Mouse (Mus musculus) intestine, postnatal 0 days (tissue): Measurements from ENCODE around the gene Gm21680. TPM values are rescaled to one million over a fixed set of nuclear protein-coding genes. Genes with fewer than 3 reads are reported as not detected.
"Not testable (repeated sequence)": the region's sequence is repeated elsewhere in the genome, so short reads cannot be mapped to it uniquely, and the experiment has no call there.

Source experiments
- ATAC-seq: fragments of 200-750 bp; cut with Nextera tagmentation; 2 replicates; pipeline ENCODE4 v1.8.0; 2017; ENCODE audit warnings: mild to moderate bottlenecking, moderate TSS enrichment, moderate library complexity
- H3K27ac ChIP-seq: fragments of 300-500 bp; sonication (generic); 2 replicates; pipeline ENCODE4 v1.5.1; 2014; ENCODE audit warnings: mild to moderate bottlenecking, low read depth, low read length, moderate library complexity
- H3K27me3 ChIP-seq: fragments of 300-500 bp; sonication (generic); replicated peaks from 2 replicates; pipeline ENCODE4 v1.6.1; 2014; ENCODE audit warnings: low read length, mixed read lengths; ENCODE audit not compliant: control insufficient read depth, insufficient read depth
- H3K36me3 ChIP-seq: fragments of 300-500 bp; sonication (generic); 2 replicates; pipeline ENCODE4 v1.6.1; 2014; ENCODE audit warnings: mild to moderate bottlenecking, moderate library complexity; ENCODE audit not compliant: control insufficient read depth, insufficient read depth
- H3K4me1 ChIP-seq: fragments of 300-500 bp; sonication (generic); replicated peaks from 2 replicates; pipeline ENCODE4 v1.6.1; 2014; ENCODE audit warnings: antibody characterized with exemption, low read length, mixed read lengths; ENCODE audit not compliant: control insufficient read depth, insufficient read depth
- H3K4me2 ChIP-seq: fragments of 300-500 bp; sonication (generic); replicated peaks from 2 replicates; pipeline ENCODE4 v1.6.1; 2014; ENCODE audit warnings: low read depth, mild to moderate bottlenecking, moderate library complexity
- H3K4me3 ChIP-seq: fragments of 300-500 bp; sonication (generic); 2 replicates; pipeline ENCODE4 v1.5.1; 2014; ENCODE audit warnings: low read depth, low read length
- H3K9ac ChIP-seq: fragments of 300-500 bp; sonication (generic); 2 replicates; pipeline ENCODE4 v1.6.1; 2014; ENCODE audit warnings: mild to moderate bottlenecking, low read depth, low read length
- H3K9me3 ChIP-seq: fragments of 300-500 bp; sonication (generic); 2 replicates; pipeline ENCODE4 v1.6.1; 2016; ENCODE audit warnings: mixed run types; ENCODE audit not compliant: control insufficient read depth
- WGBS: fragments of 180-500 bp; shearing (Covaris S2); extraction: QIAGEN DNeasy Blood & Tissue Kit; methylation state at CpG from one replicate; pipeline ENCODE4 v1.1.7; 2014; 5-methylcytosine and 5-hydroxymethylcytosine counted together
- polyA plus RNA-seq: library from polyadenylated mRNA; unstranded; fragments of >200 nt; fragmentation: Nextera tagmentation; extraction: Ambion mirVana; gene quantifications from 2 replicates; pipeline ENCODE4 v1.2.1, GENCODE M21; 2015

Gene Gm21680
- not detected in 2 replicates for polyA plus RNA-seq

DNA sequence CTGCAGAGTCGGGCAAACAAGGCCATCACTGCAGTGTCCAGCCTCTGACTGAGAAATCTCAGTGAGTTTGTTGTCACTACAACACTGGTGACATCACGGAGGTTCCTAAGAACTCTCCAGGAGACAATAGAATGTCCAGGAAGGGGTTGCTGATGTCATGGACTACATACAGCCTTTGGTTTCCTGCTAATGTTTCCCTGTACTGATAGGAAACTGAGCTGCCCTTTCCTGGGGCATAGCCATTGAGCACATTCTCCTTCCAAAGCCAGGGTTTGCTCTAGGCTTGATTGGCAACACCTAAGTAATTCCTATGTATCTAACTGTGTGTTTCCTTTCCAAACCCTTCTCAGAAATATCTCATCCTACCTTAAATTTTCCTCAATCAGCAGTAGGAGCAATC, at the start of gene Gm21680:
Gene Gm21680 (minus strand): TSS at position 101 of the 400 bp plus-strand sequence.
- not testable (repeated sequence) for H3K27me3 ChIP-seq, ATAC-seq, H3K36me3 ChIP-seq, H3K27ac ChIP-seq, H3K9me3 ChIP-seq, H3K9ac ChIP-seq, H3K4me2 ChIP-seq, H3K4me3 ChIP-seq, H3K4me1 ChIP-seq
- no CpG with 5 or more reads among the region's 2 CpGs for WGBS

GRCm38 (mm10) chr5:26007697-26008096, 35.2 kb upstream of the Gm21680 start:
- H3K36me3 ChIP-seq, H3K4me3 ChIP-seq, H3K27me3 ChIP-seq, H3K27ac ChIP-seq, H3K4me2 ChIP-seq, ATAC-seq, H3K9me3 ChIP-seq, H3K4me1 ChIP-seq, H3K9ac ChIP-seq: not testable (repeated sequence)
- WGBS: 62% methylated on average over 5 of the region's 7 CpGs

DNA sequence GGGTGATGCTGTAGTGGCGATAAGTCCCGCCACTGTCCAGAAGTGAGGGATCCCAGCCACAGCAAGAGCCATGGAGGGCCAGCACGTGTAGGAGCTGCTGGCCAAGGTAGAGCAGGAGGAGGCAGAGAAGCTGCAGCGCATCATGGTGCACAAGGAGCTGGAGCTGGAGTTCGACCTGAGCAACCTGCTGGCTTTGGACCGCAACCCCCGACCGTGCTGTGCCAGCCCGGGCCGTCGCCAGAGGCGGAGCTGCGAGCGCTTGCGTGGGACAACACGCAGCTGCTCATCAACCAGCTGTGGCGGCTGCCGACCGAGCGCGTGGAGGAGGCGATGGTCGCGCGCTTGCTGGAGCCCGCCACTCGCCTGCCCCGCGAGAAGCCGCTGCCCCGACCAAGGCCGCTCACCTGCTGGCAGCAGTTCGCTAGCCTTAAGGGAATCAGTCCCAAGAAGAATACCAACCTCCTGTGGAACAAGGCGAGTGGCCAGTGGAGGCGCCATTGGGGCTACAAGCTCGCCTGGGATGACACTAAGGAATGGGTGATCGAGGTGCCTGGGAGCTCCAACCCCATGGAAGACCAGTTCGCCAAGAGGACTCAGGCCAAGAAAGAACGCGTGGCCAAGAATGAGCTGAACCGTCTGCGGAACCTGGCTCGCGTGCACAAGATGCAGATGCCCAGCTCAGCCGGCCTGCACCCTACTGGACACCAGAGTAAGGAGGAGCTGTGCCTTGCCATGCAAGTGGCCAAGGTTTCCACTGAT, 34.7 kb upstream of the Gm21680 start:
- not testable (repeated sequence) for H3K27ac ChIP-seq, H3K4me1 ChIP-seq, H3K27me3 ChIP-seq, H3K9ac ChIP-seq, H3K36me3 ChIP-seq, H3K9me3 ChIP-seq
- Histone ChIP-seq H3K4me2 (peak overlapping the region; percentile 45), H3K4me3 (0 out of 2 replicates have a peak overlapping the region, but pooled peaks have one; percentile 2)
- 16% methylated on average over 43 of the region's 45 CpGs for WGBS
- peak; percentile 47 for ATAC-seq

DNA sequence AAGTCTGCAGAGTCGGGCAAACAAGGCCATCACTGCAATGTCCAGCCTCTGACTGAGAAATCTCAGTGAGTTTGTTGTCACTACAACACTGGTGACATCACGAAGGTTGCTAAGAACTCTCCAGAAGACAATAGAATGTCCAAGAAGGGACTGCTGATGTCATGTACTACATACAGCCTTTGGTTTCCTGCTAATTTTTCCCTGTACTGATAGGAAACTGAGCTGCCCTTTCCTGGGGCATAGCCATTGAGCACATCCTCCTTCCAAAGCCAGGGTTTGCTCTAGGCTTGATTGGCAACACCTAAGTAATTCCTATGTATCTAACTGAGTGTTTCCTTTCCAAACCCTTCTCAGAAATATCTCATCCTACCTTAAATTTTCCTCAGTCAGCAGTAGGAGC, 32.2 kb upstream of the Gm21680 start, which contains the start of gene Gm1979:
Gene Gm1979 (minus strand): TSS at position 101 of the 400 bp plus-strand sequence.
- not testable (repeated sequence) for H3K27ac ChIP-seq, ATAC-seq, H3K4me2 ChIP-seq, H3K9ac ChIP-seq, H3K4me1 ChIP-seq, H3K9me3 ChIP-seq, H3K4me3 ChIP-seq, H3K27me3 ChIP-seq, H3K36me3 ChIP-seq
- WGBS: 100% methylated on average over 1 of the region's 2 CpGs

- not testable (repeated sequence) for ATAC-seq, H3K9me3 ChIP-seq, H3K4me2 ChIP-seq, H3K27ac ChIP-seq, H3K27me3 ChIP-seq, H3K9ac ChIP-seq, H3K36me3 ChIP-seq, H3K4me3 ChIP-seq, H3K4me1 ChIP-seq
- no CpG with 5 or more reads among the region's 3 CpGs for WGBS
These were observed 16.1 kb upstream of the Gm21680 start, which contains the start of gene Gm21698 for GRCm38 (mm10) chr5:25988550-25988949. Gene Gm21698 (minus strand): TSS chr5:25988650.

DNA sequence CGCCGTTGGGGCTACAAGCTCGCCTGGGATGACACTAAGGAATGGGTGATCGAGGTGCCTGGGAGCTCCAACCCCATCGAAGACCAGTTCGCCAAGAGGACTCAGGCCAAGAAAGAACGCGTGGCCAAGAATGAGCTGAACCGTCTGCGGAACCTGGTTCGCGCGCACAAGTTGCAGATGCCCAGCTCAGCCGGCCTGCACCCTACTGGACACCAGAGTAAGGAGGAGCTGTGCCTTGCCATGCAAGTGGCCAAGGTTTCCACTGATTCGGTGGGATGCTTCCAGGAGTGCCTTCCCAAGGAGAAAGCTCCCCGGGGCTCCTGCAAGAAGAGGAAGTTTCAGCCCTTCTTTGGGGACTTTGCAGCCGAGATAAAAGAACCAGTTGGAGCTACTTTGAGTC, 15.4 kb downstream of the Gm21680 start:
- H3K36me3 ChIP-seq, H3K9ac ChIP-seq, H3K9me3 ChIP-seq, H3K27ac ChIP-seq, H3K4me2 ChIP-seq, ATAC-seq, H3K4me1 ChIP-seq, H3K4me3 ChIP-seq, H3K27me3 ChIP-seq: not testable (repeated sequence)
- WGBS: 50% methylated on average over 16 of the region's 17 CpGs

DNA sequence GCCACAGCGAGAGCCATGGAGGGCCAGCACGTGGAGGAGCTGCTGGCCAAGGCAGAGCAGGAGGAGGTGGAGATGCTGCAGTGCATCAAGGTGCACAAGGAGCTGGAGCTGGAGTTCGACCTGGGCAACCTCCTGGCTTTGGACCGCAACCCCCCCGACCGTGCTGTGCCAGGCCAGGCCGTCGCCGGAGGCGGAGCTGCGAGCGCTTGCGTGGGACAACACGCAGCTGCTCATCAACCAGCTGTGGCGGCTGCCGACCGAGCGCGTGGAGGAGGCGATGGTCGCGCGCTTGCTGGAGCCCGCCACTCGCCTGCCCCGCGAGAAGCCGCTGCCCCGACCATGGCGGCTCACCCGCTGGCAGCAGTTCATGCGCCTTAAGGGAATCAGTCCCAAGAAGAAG, 15.9 kb downstream of the Gm21680 start:
- H3K27me3 ChIP-seq, H3K4me1 ChIP-seq, H3K27ac ChIP-seq, H3K4me3 ChIP-seq, H3K36me3 ChIP-seq, H3K9ac ChIP-seq, H3K4me2 ChIP-seq, ATAC-seq, H3K9me3 ChIP-seq: not testable (repeated sequence)
- WGBS: 30% methylated on average over 26 of the region's 32 CpGs

- H3K36me3 ChIP-seq: not testable (repeated sequence)
- WGBS: 74% methylated on average over 2 of the region's 2 CpGs
These were observed 18.1 kb downstream of the Gm21680 start, which contains the start of gene Gm21671 for GRCm38 (mm10) chr5:25954317-25954716. Gene Gm21671 (minus strand): TSS chr5:25954417.

DNA sequence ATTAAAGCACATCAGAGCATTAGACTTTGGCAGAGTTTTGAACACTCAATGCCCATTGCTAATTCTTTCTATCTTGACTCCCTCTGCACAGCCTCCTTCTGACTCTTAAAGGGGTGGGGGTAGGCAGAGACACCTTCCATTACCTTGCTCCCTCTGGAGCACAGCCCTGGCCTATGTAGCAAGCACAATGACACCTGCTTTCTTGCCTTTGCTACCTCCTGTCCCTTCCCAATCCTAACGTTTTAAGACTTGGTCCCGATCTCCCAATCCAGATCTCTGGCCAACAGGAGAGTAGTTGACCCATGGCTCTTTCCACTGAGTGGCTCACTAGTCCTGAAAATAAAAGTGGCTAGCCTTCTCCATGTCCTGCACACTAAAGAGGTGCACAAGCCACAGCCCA, 27.1 kb downstream of the Gm21680 start:
- H3K27ac ChIP-seq, ATAC-seq, H3K9me3 ChIP-seq, H3K36me3 ChIP-seq, H3K4me1 ChIP-seq, H3K4me3 ChIP-seq, H3K9ac ChIP-seq, H3K27me3 ChIP-seq, H3K4me2 ChIP-seq: not testable (repeated sequence)
- WGBS: 84% methylated on average over 2 of the region's 2 CpGs

More at GRCm38 (mm10) chr5:25954317-25954716, 18.1 kb downstream of the Gm21680 start, which contains the start of gene Gm21671:
- H3K27ac ChIP-seq, ATAC-seq, H3K4me3 ChIP-seq, H3K4me1 ChIP-seq, H3K9me3 ChIP-seq, H3K27me3 ChIP-seq, H3K4me2 ChIP-seq, H3K9ac ChIP-seq: not testable (repeated sequence)
